Mouse (Mus musculus) hematopoietic stem cell, adult 5-6 weeks (primary cell): Measurements from ENCODE around the gene Dusp23. TPM values are rescaled to one million over a fixed set of nuclear protein-coding genes. Genes with fewer than 3 reads are reported as not detected.

ENCODE experiments used
- ATAC-seq, 2 experiments: fragments of 125-278 bp in 1 of 2; replicated peaks in 1 of 2; 2 replicates each; pipeline ENCODE4 v1.8.0; 2016 to 2017; ENCODE audit warnings: inconsistent platforms in 2 of 2, mild to moderate bottlenecking in 2 of 2, moderate number of reproducible peaks in 2 of 2, low read depth in 1 of 2, moderate TSS enrichment in 1 of 2; ENCODE audit not compliant: low FRiP score in 2 of 2, poor library complexity in 2 of 2, severe bottlenecking in 2 of 2, insufficient read depth in 1 of 2, low TSS enrichment in 1 of 2
- total RNA-seq: library from RNA; stranded (forward); fragments of 172-1452, 232-1000 nt; gene quantifications from 2 replicates; pipeline ENCODE4 v1.2.3, GENCODE M21; 2017

Dusp23 gene
- total RNA-seq, 1 experiment from 2014 or later = 0.79 TPM

- no peak for ATAC-seq
These were observed 1.0 kb downstream of the Dusp23 start for GRCm38 (mm10) chr1:172631721-172632120.

GRCm38 (mm10) chr1:172629831-172630230 is 2.9 kb downstream of the Dusp23 start:
- no peak for ATAC-seq

- ATAC-seq = no peak
These were observed 6.5 kb downstream of the Dusp23 start for GRCm38 (mm10) chr1:172626306-172626705.

- ATAC-seq = no peak
These were observed 8.7 kb downstream of the Dusp23 start for GRCm38 (mm10) chr1:172624081-172624480.

DNA sequence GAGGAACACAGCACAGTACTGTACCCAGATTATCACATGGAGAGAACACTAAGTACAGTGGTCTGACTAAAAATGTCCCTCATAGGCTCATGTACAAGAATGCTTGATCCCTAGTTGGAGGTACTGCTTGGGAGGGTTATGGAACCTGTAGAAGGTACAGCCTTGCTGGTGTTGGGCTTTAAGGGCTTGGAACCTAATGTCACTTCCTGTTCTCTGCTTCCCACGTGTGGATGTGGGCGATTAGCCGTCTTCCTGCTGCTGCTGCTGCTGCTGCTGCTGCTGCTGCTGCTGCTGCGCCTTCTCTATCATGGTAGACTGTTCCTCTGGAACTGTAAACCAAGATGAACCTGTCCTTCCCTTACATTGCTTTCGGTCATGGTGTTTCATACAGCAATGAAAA is 9.2 kb downstream of the Dusp23 start:
- ATAC-seq = 0 out of 4 replicates have a peak, but pooled peaks of 1 of the 2 experiments have one; percentile 50

- ATAC-seq = peak; percentile 57 to 77; a peak in 3 of 4 replicates
These were observed 13.5 kb downstream of the Dusp23 start for GRCm38 (mm10) chr1:172619235-172619634.

GRCm38 (mm10) chr1:172618141-172618540 is 14.6 kb downstream of the Dusp23 start:
- no peak for ATAC-seq

GRCm38 (mm10) chr1:172617365-172618076 is 15.2 kb downstream of the Dusp23 start:
- ATAC-seq = no peak

DNA sequence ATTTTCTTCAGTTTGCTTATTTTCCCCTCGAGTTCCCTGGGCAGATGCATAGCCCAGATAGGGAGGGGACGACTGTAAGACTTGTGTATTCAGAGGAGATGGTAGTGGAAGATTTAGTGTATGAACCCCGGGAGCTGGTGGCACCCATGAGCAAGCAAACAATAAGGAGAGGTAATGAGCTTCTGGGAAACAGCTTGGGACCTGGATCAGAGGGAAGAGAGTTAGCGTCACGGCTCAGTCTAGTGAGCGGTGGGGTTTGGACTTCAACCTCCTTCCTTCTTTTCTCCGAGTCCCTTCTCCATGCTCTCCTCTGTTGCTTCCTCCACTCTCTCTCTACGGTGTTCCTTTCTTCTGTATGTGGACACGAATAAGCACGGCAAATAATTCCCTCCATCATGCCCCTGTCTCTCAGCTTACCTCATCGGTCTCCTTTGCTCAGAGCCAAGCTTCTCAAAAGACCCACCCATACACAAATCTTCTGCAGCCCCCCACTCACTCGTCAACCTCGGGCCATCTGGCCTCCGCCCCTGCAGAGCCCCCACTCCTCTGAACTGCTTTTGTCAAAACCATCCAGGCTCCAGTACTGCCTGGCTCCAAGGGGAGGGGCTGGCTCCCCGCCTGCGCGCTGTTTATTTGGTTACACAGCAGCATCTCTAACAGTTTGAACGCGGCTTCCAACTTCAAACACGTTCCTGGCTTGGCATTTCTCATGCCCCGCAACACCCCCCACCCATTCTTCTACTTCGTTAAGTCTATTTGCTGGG is 16.0 kb downstream of the Dusp23 start:
- no peak for ATAC-seq

GRCm38 (mm10) chr1:172615412-172615811 is 17.4 kb downstream of the Dusp23 start:
- no peak for ATAC-seq

- ATAC-seq = no peak
These were observed 18.1 kb downstream of the Dusp23 start for GRCm38 (mm10) chr1:172614654-172615053.

- peak in 1 of 2 experiments; percentile 71; a peak in 1 of 4 replicates for ATAC-seq
These were observed 20.0 kb downstream of the Dusp23 start for GRCm38 (mm10) chr1:172612745-172613144.

DNA sequence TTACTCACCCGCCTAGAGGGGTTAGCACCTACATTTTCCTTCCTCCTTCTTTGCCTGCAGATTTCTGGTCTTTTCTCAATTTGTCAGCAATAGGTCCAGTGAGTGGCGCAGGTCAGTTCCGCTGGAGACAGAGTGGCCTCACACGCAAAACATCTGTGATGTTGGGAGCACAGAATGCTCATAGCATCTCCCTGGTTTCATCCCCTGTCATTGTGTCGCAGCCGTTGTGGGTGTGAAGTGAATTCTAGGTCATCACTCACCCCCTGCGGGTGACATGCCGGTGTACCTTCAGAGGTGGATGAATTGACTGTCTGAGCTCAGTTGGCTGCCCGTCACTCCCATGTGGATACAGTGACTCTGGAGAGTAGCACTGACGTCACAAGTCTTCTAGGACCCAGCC is 21.5 kb downstream of the Dusp23 start:
- no peak for ATAC-seq

GRCm38 (mm10) chr1:172602326-172602725 is 30.4 kb downstream of the Dusp23 start, which contains the start of gene Fcrl6:
Gene Fcrl6, minus strand, starts transcription at chr1:172602551.
- ATAC-seq = 0 out of 4 replicates have a peak, but pooled peaks of 1 of the 2 experiments have one; percentile 21

GRCm38 (mm10) chr1:172594495-172594894 is 38.3 kb downstream of the Dusp23 start:
- peak; percentile 49 to 77; a peak in 3 of 4 replicates for ATAC-seq

GRCm38 (mm10) chr1:172593956-172594355 is 38.8 kb downstream of the Dusp23 start:
- ATAC-seq = no peak

DNA sequence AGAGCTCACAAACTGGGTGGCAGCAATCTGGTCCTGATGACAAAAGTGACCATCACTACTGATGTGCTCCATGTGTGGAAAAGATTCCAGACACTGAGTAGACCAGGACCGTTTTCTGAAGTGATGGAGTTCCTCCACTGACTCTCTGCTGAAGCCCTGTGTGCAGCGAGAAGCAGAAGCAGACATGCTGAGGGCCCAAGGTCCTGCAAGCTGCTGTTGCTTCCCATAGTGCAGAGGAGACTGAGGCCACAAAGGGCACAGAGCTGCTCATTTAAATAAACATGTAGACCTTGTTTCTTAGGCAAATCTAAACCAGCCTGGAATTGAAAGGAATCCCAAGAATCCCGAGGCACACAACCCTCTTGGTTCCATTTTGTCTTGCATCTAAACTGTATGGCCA is 39.4 kb downstream of the Dusp23 start:
- ATAC-seq = no peak

- peak; percentile 48 to 74 for ATAC-seq
These were observed 42.4 kb downstream of the Dusp23 start, which contains the start of gene Slamf8 for GRCm38 (mm10) chr1:172590385-172590784. Gene Slamf8, minus strand, starts transcription at chr1:172590568.
